Mouse (Mus musculus) testis, adult 2 months (tissue): ENCODE results near the gene Znrd1.

Experiments used
- CTCF ChIP-seq: fragments of 200-500 bp; IDR thresholded peaks from 2 replicates; pipeline ENCODE4 v1.5.1; 2012; ENCODE audit warnings: low read depth, mild to moderate bottlenecking, inconsistent platforms, low read length, moderate library complexity; ENCODE audit not compliant: control insufficient read depth, insufficient read depth, insufficient replicate concordance
- POLR2A ChIP-seq: fragments of 200-500 bp; IDR thresholded peaks from 2 replicates; pipeline ENCODE4 v1.6.1; 2012; ENCODE audit warnings: low read depth, mild to moderate bottlenecking, inconsistent platforms, low read length, moderate library complexity; ENCODE audit not compliant: control insufficient read depth

DNA sequence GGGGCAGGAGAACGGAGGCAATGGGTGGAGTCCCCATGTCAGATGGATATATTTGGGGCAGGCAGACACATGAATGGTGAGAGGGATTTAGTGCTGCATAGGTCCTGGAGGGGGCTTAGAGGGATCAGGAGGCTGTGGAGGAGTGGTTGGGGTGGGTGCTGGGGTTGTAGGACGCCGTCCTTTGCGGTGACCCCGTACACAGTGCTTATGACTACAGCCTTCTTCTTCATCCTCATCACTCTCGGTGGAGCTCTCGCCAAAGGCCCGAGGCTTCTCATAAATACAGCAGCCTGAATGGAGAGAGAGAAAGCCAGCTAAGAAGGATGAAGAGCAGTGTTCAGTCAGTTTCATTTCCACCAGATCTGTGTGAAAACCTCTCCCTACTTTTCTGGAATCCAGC is 9.1 kb downstream of the Znrd1 start:
- no peak for TF ChIP-seq POLR2A
- no peak for TF ChIP-seq CTCF
